Mouse (Mus musculus): ENCODE measurements around the gene Arid3a.

GRCm38 (mm10) chr10:79997034-79997760 lies 70.4 kb downstream of the Arid3a start:
- TF ChIP-seq CTCF (IDR thresholded peaks at IDR 0.05; ENCODE audit: borderline replicate concordance, insufficient read depth, low read depth, low read length) (no peak), POLR2A (IDR thresholded peaks at IDR 0.05; ENCODE audit: borderline replicate concordance, insufficient read depth, low read length) (no peak)

Data from cerebellum, adult 2 months (tissue).